Mouse (Mus musculus) small intestine, adult 2 months (tissue): ENCODE data around the gene Nos1. TPM values are rescaled to one million over a fixed set of nuclear protein-coding genes. Genes with fewer than 3 reads are reported as not detected.

Experiments used
- H3K27ac ChIP-seq: fragments of 200-500 bp; 2 replicates; pipeline ENCODE4 v1.5.1; 2012; ENCODE audit warnings: low read depth, low read length, control low read depth, inconsistent platforms; ENCODE audit not compliant: insufficient read depth
- H3K27me3 ChIP-seq: fragments of 200-500 bp; 2 replicates; pipeline ENCODE4 v1.6.1; 2012; ENCODE audit warnings: mild to moderate bottlenecking, moderate library complexity, low read length, inconsistent platforms; ENCODE audit not compliant: control insufficient read depth, insufficient read depth
- H3K36me3 ChIP-seq: fragments of 200-500 bp; 2 replicates; pipeline ENCODE4 v1.6.1; 2012; ENCODE audit warnings: mild to moderate bottlenecking, low read length, control low read depth, inconsistent platforms; ENCODE audit not compliant: control insufficient read depth, insufficient read depth
- H3K4me1 ChIP-seq: fragments of 200-500 bp; 2 replicates; pipeline ENCODE4 v1.6.1; 2012; ENCODE audit warnings: low read length, inconsistent platforms, mixed read lengths; ENCODE audit not compliant: control insufficient read depth, insufficient read depth, insufficient read length
- H3K4me3 ChIP-seq: fragments of 200-500 bp; 2 replicates; pipeline ENCODE4 v1.5.1; 2012; ENCODE audit warnings: low read depth, mild to moderate bottlenecking, control low read depth, inconsistent platforms, low read length, moderate library complexity
- CTCF ChIP-seq: fragments of 200-500 bp; IDR thresholded peaks from 2 replicates; pipeline ENCODE4 v1.5.1; 2012; ENCODE audit warnings: low read depth, mild to moderate bottlenecking, control low read depth, inconsistent platforms, low read length, moderate library complexity, mixed read lengths; ENCODE audit not compliant: insufficient replicate concordance, insufficient read length; ENCODE audit errors: extremely low read depth
- POLR2A ChIP-seq: fragments of 200-500 bp; IDR thresholded peaks from 2 replicates; pipeline ENCODE4 v1.6.1; 2012; ENCODE audit warnings: low read depth, mild to moderate bottlenecking, control low read depth, inconsistent platforms, low read length, moderate library complexity
- WGBS: fragments of 180-500 bp; shearing (Covaris S2); methylation state at CpG from one replicate; pipeline ENCODE4 v1.1.7; 2018; 5-methylcytosine and 5-hydroxymethylcytosine counted together
- polyA plus RNA-seq: library from polyadenylated mRNA; depleted of rRNA; stranded (reverse); fragments of >200 nt; gene quantifications from 2 replicates; pipeline ENCODE4 v1.2.3, GENCODE M21; 2012

Gene Nos1
- polyA plus RNA-seq, 1 experiment: 0.65 TPM

GRCm38 (mm10) chr5:117839501-117839900 is 58.7 kb downstream of the Nos1 start:
- WGBS: 43% methylated on average over 7 of the region's 7 CpGs
- no peaks in the 10 kb centered on the region for H3K4me1 ChIP-seq
- no peaks in the 10 kb centered on the region for H3K27me3 ChIP-seq
- no peak for TF ChIP-seq CTCF
- no peak for TF ChIP-seq POLR2A
- no peak overlapping the region for H3K27ac ChIP-seq
- no peaks in the 10 kb centered on the region for H3K36me3 ChIP-seq
- no peak overlapping the region for H3K4me3 ChIP-seq

- Histone ChIP-seq H3K4me3 (no peak overlapping the region), H3K27me3 (no peaks in the 10 kb centered on the region), H3K4me1 (no peaks in the 10 kb centered on the region), H3K36me3 (no peaks in the 10 kb centered on the region), H3K27ac (no peak overlapping the region)
- 48% methylated on average over 9 of the region's 9 CpGs for WGBS
- TF ChIP-seq CTCF (no peak), POLR2A (no peak)
Measured at GRCm38 (mm10) chr5:117840203-117840602, 59.4 kb downstream of the Nos1 start.

GRCm38 (mm10) chr5:117840988-117841387 is 60.2 kb downstream of the Nos1 start:
- 17% methylated on average over 5 of the region's 5 CpGs for WGBS

GRCm38 (mm10) chr5:117841651-117842347 is 61.0 kb downstream of the Nos1 start:
- H3K4me1 ChIP-seq: no peaks in the 10 kb centered on the region
- H3K4me3 ChIP-seq: no peak overlapping the region
- TF ChIP-seq POLR2A: no peak
- no peak for TF ChIP-seq CTCF
- WGBS: 3% methylated on average over 44 of the region's 44 CpGs
- H3K36me3 ChIP-seq: no peaks in the 10 kb centered on the region
- H3K27me3 ChIP-seq: no peaks in the 10 kb centered on the region
- H3K27ac ChIP-seq: no peak overlapping the region

More at GRCm38 (mm10) chr5:117840988-117841387, 60.2 kb downstream of the Nos1 start:
- TF ChIP-seq CTCF (no peak), POLR2A (no peak)
- H3K36me3 ChIP-seq: no peaks in the 10 kb centered on the region
- no peak overlapping the region for H3K27ac ChIP-seq
- no peaks in the 10 kb centered on the region for H3K27me3 ChIP-seq
- no peaks in the 10 kb centered on the region for H3K4me1 ChIP-seq
- H3K4me3 ChIP-seq: no peak overlapping the region

- no peaks in the 10 kb centered on the region for H3K4me1 ChIP-seq
Measured at GRCm38 (mm10) chr5:117842699-117843098, 61.9 kb downstream of the Nos1 start.

GRCm38 (mm10) chr5:117844611-117845010 is 63.8 kb downstream of the Nos1 start:
- Histone ChIP-seq H3K27ac (no peak overlapping the region), H3K4me1 (no peaks in the 10 kb centered on the region), H3K36me3 (no peaks in the 10 kb centered on the region), H3K27me3 (no peaks in the 10 kb centered on the region), H3K4me3 (no peak overlapping the region)
- 27% methylated on average over 1 of the region's 1 CpGs for WGBS
- TF ChIP-seq POLR2A (no peak), CTCF (no peak)

More at GRCm38 (mm10) chr5:117842699-117843098, 61.9 kb downstream of the Nos1 start:
- WGBS: 11% methylated on average over 14 of the region's 14 CpGs
- Histone ChIP-seq H3K36me3 (no peaks in the 10 kb centered on the region), H3K27me3 (no peaks in the 10 kb centered on the region), H3K27ac (no peak overlapping the region), H3K4me3 (no peak overlapping the region)
- no peak for TF ChIP-seq CTCF
- TF ChIP-seq POLR2A: no peak

- H3K27ac ChIP-seq: no peak overlapping the region
- H3K27me3 ChIP-seq: no peaks in the 10 kb centered on the region
- no peak overlapping the region for H3K4me3 ChIP-seq
- H3K36me3 ChIP-seq: no peaks in the 10 kb centered on the region
- no peak for TF ChIP-seq CTCF
- TF ChIP-seq POLR2A: no peak
- H3K4me1 ChIP-seq: no peaks in the 10 kb centered on the region
- whole genome bisulfite sequencing: 78% methylated on average over 12 of the region's 12 CpGs
Measured at GRCm38 (mm10) chr5:117850474-117850873, 69.6 kb downstream of the Nos1 start.
